Mouse (Mus musculus): Measurements from ENCODE around the gene Pfdn5. TPM values are rescaled to one million over a fixed set of nuclear protein-coding genes. Genes with fewer than 3 reads are reported as not detected.

The Pfdn5 gene
- polyA plus RNA-seq (2014; fragmentation: Nextera tagmentation; extraction: Ambion mirVana), result 463 and 490 TPM in 2 replicates

DNA sequence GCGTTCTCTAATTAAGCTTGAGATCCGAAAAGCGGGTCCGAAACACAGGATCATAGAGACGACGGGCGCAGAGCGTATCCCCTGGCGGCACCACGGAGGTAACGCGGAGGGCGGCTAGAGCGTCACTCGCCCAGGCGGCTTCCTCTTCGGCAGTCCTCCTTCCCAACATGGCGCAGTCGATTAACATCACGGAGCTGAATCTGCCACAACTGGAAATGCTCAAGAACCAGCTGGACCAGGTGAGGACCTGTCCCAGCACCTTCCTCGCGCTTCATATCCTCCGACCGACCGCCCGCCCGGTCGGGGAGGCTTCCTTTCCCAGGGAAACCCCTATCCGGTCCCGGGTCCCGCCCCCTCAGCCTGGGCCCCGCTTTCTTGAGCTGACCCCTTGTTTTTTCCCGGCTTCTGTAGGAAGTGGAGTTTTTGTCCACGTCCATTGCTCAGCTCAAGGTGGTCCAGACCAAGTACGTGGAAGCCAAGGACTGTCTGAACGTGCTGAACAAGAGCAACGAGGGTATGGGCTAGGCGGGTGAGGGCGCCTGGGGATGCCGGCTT is at the start of gene Pfdn5:
Gene Pfdn5, plus strand, starts transcription at position 95 of the 555 bp plus-strand sequence.
- H3K27ac ChIP-seq (replicated peaks; ENCODE audit: low read depth, low read length), result peak within 1 kb of the TSS; percentile 72
- peak within 1 kb of the TSS; percentile 90 for H3K4me2 ChIP-seq (ENCODE audit: low read depth, severe bottlenecking)
- H3K9me3 ChIP-seq (ENCODE audit: control insufficient read depth, low read length), result no peaks in the 10 kb centered on the region
- peaks cover 24% of the 10 kb centered on the region for H3K36me3 ChIP-seq (ENCODE audit: control insufficient read depth, insufficient read depth, low read length)
- peaks cover 6% of the 10 kb centered on the region for H3K4me1 ChIP-seq (ENCODE audit: control insufficient read depth, insufficient read depth, low read length)
- no peaks in the 10 kb centered on the region for H3K27me3 ChIP-seq (ENCODE audit: control insufficient read depth, insufficient read depth, low read length)
- H3K4me3 ChIP-seq (ENCODE audit: low read depth, low read length), result peak within 1 kb of the TSS; percentile 93
- peak; percentile 86 for DNase-seq (ENCODE audit: low spot score)
- under 1% methylated on average over 40 of the region's 40 CpGs for WGBS
- peak; percentile 85 for ATAC-seq (ENCODE audit: insufficient number of reproducible peaks, low FRiP score, low TSS enrichment, low read depth)
- peak within 1 kb of the TSS; percentile 81 for H3K9ac ChIP-seq (ENCODE audit: low read length)

DNA sequence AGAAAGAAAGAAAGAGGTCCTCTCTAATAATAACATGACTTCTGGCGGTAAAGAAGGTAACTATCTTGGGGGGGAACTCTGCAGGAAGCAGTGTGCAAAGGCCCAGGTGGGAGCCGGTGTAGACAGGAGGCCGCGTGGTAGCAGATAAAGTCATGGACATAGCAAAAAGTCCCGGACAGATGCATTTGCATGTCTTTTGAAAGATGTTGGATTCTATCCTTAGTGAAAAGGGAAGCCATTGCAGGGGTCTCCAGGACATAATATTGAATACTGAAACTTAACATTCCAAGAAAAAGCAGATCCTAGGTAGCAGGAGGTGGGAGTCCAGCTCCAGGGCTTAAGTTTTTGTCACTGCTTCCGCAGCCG is 47.2 kb upstream of the Pfdn5 start:
- H3K4me3 ChIP-seq (ENCODE audit: low read depth, low read length), result peak overlapping the region; percentile 94
- peaks cover 13% of the 10 kb centered on the region for H3K36me3 ChIP-seq (ENCODE audit: control insufficient read depth, insufficient read depth, low read length)
- H3K4me1 ChIP-seq (ENCODE audit: control insufficient read depth, insufficient read depth, low read length), result peaks cover 7% of the 10 kb centered on the region
- DNase-seq (ENCODE audit: low spot score) (no peak), ATAC-seq (ENCODE audit: insufficient number of reproducible peaks, low FRiP score, low TSS enrichment, low read depth) (no peak)
- peak overlapping the region; percentile 80; the same call in 1 of the 2 replicates for H3K27ac ChIP-seq (replicated peaks; ENCODE audit: low read depth, low read length)
- no peaks in the 10 kb centered on the region for H3K9me3 ChIP-seq (ENCODE audit: control insufficient read depth, low read length)
- WGBS, result 40% methylated on average over 7 of the region's 7 CpGs
- H3K4me2 ChIP-seq (ENCODE audit: low read depth, severe bottlenecking), result peak overlapping the region; percentile 73
- peak overlapping the region; percentile 78; the same call in 1 of the 2 replicates for H3K9ac ChIP-seq (ENCODE audit: low read length)
- H3K27me3 ChIP-seq (ENCODE audit: control insufficient read depth, insufficient read depth, low read length), result no peaks in the 10 kb centered on the region

DNA sequence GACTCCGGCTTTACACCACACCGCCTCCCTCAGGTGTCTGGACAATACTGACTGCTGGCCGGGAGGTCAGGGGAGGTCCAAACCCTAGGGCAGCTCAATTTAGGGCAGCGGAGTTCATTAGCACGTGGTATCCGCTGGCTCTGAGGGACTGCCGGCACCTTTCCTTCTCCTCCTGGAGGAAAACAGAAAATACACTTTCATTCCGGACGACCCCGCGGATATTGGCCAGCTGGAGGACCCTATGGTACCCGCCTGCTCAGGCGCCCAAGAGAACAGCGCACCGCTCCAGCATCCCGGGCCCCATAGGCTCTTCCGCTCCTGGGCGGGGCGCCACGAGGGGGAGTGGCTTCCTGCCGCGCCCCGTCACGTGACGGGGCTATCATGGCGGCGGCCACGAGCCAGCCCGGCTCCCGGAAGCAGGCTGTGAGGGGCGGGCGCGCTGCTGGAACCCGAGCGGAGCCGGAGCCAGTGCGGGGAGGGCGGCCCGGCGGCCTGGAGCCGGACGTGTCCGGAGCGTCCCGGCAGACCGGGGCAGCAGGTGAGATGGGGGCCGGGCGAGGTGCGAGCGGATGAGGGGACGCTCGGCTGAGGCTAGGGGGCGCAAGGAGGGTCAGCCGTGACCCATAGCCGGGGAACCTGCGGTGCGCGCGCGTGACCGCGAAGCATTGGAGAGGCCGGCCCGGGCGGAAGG is 46.7 kb upstream of the Pfdn5 start, which contains the start of gene Mfsd5:
Gene Mfsd5, plus strand, starts transcription at position 363 of the 691 bp plus-strand sequence.
- ATAC-seq (ENCODE audit: insufficient number of reproducible peaks, low FRiP score, low TSS enrichment, low read depth), result peak; percentile 91
- WGBS, result under 1% methylated on average over 65 of the region's 65 CpGs

DNA sequence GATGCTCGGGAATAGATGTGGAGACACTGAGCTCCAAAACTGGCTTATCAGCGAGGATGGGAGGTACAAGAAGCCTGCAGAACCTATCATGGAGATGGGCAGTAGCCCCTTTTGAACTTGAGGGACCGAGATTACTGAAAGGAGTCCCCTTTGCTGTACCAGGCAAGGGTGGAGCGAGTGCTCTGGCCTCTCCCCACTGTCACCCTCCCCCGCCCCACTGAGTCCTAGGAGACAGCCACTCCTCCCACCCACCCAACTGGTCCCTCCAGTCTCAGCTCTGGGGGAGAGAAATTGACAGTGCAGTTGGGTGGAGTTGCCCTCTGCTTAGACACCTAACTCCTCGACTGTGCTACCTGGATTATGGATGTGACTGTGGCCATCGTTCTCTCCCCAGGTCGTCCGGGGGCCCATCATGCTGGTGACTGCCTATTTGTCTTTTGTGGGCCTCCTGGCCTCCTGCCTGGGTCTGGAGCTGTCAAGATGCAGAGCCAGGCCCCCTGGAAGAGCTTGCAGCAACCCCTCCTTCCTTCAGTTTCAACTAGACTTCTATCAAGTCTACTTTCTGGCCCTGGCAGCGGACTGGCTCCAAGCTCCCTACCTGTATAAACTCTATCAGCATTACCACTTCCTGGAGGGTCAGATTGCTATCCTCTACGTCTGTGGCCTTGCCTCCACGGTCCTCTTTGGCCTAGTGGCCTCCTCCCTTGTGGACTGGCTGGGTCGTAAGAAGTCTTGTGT is 46.0 kb upstream of the Pfdn5 start:
- peaks cover 13% of the 10 kb centered on the region for H3K36me3 ChIP-seq (ENCODE audit: control insufficient read depth, insufficient read depth, low read length)
- WGBS, result 25% methylated on average over 13 of the region's 13 CpGs

More for the DNA sequence above, 46.7 kb upstream of the Pfdn5 start, which contains the start of gene Mfsd5:
- Histone ChIP-seq H3K9me3 (ENCODE audit: control insufficient read depth, low read length) (no peaks in the 10 kb centered on the region), H3K4me3 (ENCODE audit: low read depth, low read length) (peak within 1 kb of the TSS; percentile 94), H3K4me1 (ENCODE audit: control insufficient read depth, insufficient read depth, low read length) (peaks cover 7% of the 10 kb centered on the region), H3K4me2 (ENCODE audit: low read depth, severe bottlenecking) (peak within 1 kb of the TSS; percentile 73), H3K36me3 (ENCODE audit: control insufficient read depth, insufficient read depth, low read length) (peaks cover 13% of the 10 kb centered on the region), H3K27ac (replicated peaks; ENCODE audit: low read depth, low read length) (peak within 1 kb of the TSS; percentile 80), H3K9ac (ENCODE audit: low read length) (peak within 1 kb of the TSS; percentile 78), H3K27me3 (ENCODE audit: control insufficient read depth, insufficient read depth, low read length) (no peaks in the 10 kb centered on the region)
- DNase-seq (ENCODE audit: low spot score), result peak; percentile 92

DNA sequence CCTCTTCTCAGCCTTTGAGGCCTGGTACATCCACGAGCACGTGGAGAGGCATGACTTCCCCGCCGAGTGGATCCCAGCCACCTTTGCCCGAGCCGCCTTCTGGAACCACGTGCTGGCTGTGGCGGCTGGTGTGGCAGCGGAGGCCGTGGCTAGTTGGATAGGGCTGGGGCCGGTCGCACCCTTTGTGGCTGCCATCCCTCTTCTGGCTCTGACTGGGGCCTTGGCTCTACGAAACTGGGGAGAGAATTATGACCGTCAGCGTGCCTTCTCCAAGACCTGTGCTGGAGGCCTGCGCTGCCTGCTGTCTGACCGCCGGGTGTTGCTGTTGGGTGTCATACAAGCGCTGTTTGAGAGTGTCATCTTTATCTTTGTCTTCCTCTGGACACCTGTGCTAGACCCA is 45.3 kb upstream of the Pfdn5 start:
- DNase-seq (ENCODE audit: low spot score), result no peak
- ATAC-seq (ENCODE audit: insufficient number of reproducible peaks, low FRiP score, low TSS enrichment, low read depth), result no peak
- Histone ChIP-seq H3K27ac (replicated peaks; ENCODE audit: low read depth, low read length) (no peak overlapping the region), H3K36me3 (ENCODE audit: control insufficient read depth, insufficient read depth, low read length) (peaks cover 13% of the 10 kb centered on the region), H3K4me3 (ENCODE audit: low read depth, low read length) (peak overlapping the region; percentile 94; the same call in 1 of the 2 replicates), H3K27me3 (ENCODE audit: control insufficient read depth, insufficient read depth, low read length) (no peaks in the 10 kb centered on the region), H3K9ac (ENCODE audit: low read length) (no peak overlapping the region), H3K9me3 (ENCODE audit: control insufficient read depth, low read length) (no peaks in the 10 kb centered on the region), H3K4me2 (ENCODE audit: low read depth, severe bottlenecking) (peak overlapping the region; percentile 73), H3K4me1 (ENCODE audit: control insufficient read depth, insufficient read depth, low read length) (peaks cover 7% of the 10 kb centered on the region)
- 95% methylated on average over 19 of the region's 19 CpGs for WGBS

More for the DNA sequence above, 46.0 kb upstream of the Pfdn5 start:
- Histone ChIP-seq H3K27me3 (ENCODE audit: control insufficient read depth, insufficient read depth, low read length) (no peaks in the 10 kb centered on the region), H3K9me3 (ENCODE audit: control insufficient read depth, low read length) (no peaks in the 10 kb centered on the region), H3K9ac (ENCODE audit: low read length) (peak overlapping the region; percentile 78), H3K4me3 (ENCODE audit: low read depth, low read length) (peak overlapping the region; percentile 94), H3K4me2 (ENCODE audit: low read depth, severe bottlenecking) (peak overlapping the region; percentile 73), H3K4me1 (ENCODE audit: control insufficient read depth, insufficient read depth, low read length) (peaks cover 7% of the 10 kb centered on the region), H3K27ac (replicated peaks; ENCODE audit: low read depth, low read length) (peak overlapping the region; percentile 80; the same call in 1 of the 2 replicates)
- DNase-seq (ENCODE audit: low spot score) (no peak), ATAC-seq (ENCODE audit: insufficient number of reproducible peaks, low FRiP score, low TSS enrichment, low read depth) (0 out of 2 replicates have a peak, but pooled peaks have one; percentile 7)

DNA sequence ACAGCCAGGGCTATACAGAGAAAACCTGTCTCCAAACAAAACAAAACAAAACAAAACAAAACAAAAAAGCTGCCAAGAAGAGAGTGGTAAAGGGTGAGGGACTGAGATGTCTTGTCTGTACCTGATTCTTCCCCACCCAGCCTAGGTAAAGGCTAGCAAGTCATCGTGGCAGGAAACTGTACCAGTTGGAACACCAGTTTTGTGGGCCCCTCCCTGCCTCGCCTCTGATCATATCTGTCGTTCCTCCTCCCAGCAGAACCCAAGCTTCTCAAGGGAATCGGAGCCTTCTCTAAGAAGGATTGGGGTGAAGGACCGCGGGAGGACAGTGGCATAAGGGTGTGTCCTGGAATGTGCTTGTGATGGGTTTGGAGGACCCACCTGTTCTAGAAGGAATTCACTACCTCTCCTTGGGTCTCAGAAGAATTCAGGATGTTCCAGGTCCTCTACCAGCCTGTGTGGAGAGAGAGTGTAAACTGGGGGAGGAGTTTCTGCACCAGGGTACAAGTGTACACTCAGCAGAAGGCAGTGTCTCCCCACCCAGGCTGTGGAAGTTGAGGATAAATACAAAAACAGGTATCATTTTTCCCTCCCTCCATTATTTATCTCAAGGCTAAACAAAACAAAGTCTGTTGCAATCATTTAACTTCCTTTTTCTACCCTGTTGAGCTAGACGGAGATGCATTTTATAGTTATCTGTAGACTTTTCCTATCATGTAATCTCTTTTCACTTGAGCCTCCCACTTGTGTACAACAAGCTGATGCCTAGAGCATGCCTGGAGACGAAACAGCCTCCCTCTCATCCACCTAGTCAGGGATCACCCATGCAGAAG is 43.2 kb upstream of the Pfdn5 start:
- Histone ChIP-seq H3K4me3 (ENCODE audit: low read depth, low read length) (no peak overlapping the region), H3K27me3 (ENCODE audit: control insufficient read depth, insufficient read depth, low read length) (no peaks in the 10 kb centered on the region), H3K36me3 (ENCODE audit: control insufficient read depth, insufficient read depth, low read length) (peaks cover 13% of the 10 kb centered on the region), H3K9ac (ENCODE audit: low read length) (no peak overlapping the region), H3K27ac (replicated peaks; ENCODE audit: low read depth, low read length) (no peak overlapping the region), H3K9me3 (ENCODE audit: control insufficient read depth, low read length) (no peaks in the 10 kb centered on the region), H3K4me1 (ENCODE audit: control insufficient read depth, insufficient read depth, low read length) (peaks cover 7% of the 10 kb centered on the region), H3K4me2 (ENCODE audit: low read depth, severe bottlenecking) (no peak overlapping the region)
- 90% methylated on average over 8 of the region's 8 CpGs for WGBS
- ATAC-seq (ENCODE audit: insufficient number of reproducible peaks, low FRiP score, low TSS enrichment, low read depth), result no peak
- no peak for DNase-seq (ENCODE audit: low spot score)

DNA sequence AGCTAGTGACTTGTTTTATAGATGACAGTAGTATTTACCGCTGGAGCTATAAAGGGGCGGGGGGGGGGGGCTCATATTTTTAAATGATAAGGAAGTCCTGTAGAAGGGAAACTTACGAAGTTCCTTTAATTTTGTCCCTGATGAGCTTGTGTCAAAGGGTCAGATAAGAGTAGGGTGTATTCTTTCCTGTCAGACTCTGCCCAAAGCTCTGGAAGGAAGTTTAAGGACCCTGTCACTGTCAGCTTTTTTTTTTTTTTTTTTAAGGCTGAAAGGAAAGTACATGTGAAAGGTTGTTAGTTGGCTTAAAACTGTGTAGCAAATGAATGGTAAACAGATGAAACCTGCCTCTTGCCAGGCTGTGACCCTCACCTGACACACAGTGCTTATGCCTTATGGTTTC is 42.3 kb upstream of the Pfdn5 start:
- DNase-seq (ENCODE audit: low spot score), result no peak
- Histone ChIP-seq H3K9ac (ENCODE audit: low read length) (no peak overlapping the region), H3K4me1 (ENCODE audit: control insufficient read depth, insufficient read depth, low read length) (peaks cover 7% of the 10 kb centered on the region), H3K36me3 (ENCODE audit: control insufficient read depth, insufficient read depth, low read length) (peaks cover 13% of the 10 kb centered on the region), H3K4me3 (ENCODE audit: low read depth, low read length) (no peak overlapping the region), H3K4me2 (ENCODE audit: low read depth, severe bottlenecking) (no peak overlapping the region), H3K9me3 (ENCODE audit: control insufficient read depth, low read length) (no peaks in the 10 kb centered on the region), H3K27me3 (ENCODE audit: control insufficient read depth, insufficient read depth, low read length) (no peaks in the 10 kb centered on the region), H3K27ac (replicated peaks; ENCODE audit: low read depth, low read length) (no peak overlapping the region)
- no peak for ATAC-seq (ENCODE audit: insufficient number of reproducible peaks, low FRiP score, low TSS enrichment, low read depth)
- 78% methylated on average over 3 of the region's 3 CpGs for WGBS

Measured in limb, embryonic 11.5 days (tissue).